Mouse (Mus musculus): ENCODE data around the gene Rab29.

- TF ChIP-seq CTCF (IDR thresholded peaks at IDR 0.05; ENCODE audit: borderline replicate concordance, control insufficient read depth, extremely low read depth, insufficient read depth, low read length, poor library complexity): no peak
- no peak for TF ChIP-seq POLR2A (IDR thresholded peaks at IDR 0.05; ENCODE audit: control insufficient read depth, extremely low read depth, insufficient read depth, low read length, poor library complexity)
Observed at GRCm38 (mm10) chr1:131891436-131891835, 24.4 kb downstream of the Rab29 start.
